Mouse (Mus musculus) forebrain, embryonic 15.5 days (tissue): ENCODE results near the gene Isoc2a. TPM values are rescaled to one million over a fixed set of nuclear protein-coding genes. Genes with fewer than 3 reads are reported as not detected.
"Not testable (repeated sequence)": the region's sequence is repeated elsewhere in the genome, so short reads cannot be mapped to it uniquely, and the experiment has no call there.

ENCODE experiments used
- ATAC-seq: fragments of 200-750 bp; cut with Nextera tagmentation; replicated peaks from 2 replicates; pipeline ENCODE4 v1.8.0; 2017; ENCODE audit warnings: mild to moderate bottlenecking, moderate TSS enrichment, moderate library complexity
- H3K27ac ChIP-seq: fragments of 300-500 bp; sonication (generic); replicated peaks from 2 replicates; pipeline ENCODE4 v1.5.1; 2015; ENCODE audit warnings: mild to moderate bottlenecking, inconsistent platforms
- H3K27me3 ChIP-seq: fragments of 300-500 bp; sonication (generic); 2 replicates; pipeline ENCODE4 v1.6.1; 2015; ENCODE audit warnings: inconsistent platforms
- H3K36me3 ChIP-seq: fragments of 300-500 bp; sonication (generic); 2 replicates; pipeline ENCODE4 v1.6.1; 2015; ENCODE audit warnings: mild to moderate bottlenecking, inconsistent platforms
- H3K4me1 ChIP-seq: fragments of 300-500 bp; sonication (generic); 2 replicates; pipeline ENCODE4 v1.6.1; 2015; ENCODE audit warnings: inconsistent platforms
- H3K4me2 ChIP-seq: fragments of 300-500 bp; sonication (generic); replicated peaks from 2 replicates; pipeline ENCODE4 v1.6.1; 2015; ENCODE audit warnings: mild to moderate bottlenecking, inconsistent platforms
- H3K4me3 ChIP-seq: fragments of 300-500 bp; sonication (generic); 2 replicates; pipeline ENCODE4 v1.5.1; 2015; ENCODE audit warnings: mild to moderate bottlenecking, inconsistent platforms
- H3K9ac ChIP-seq: fragments of 300-500 bp; sonication (generic); replicated peaks from 2 replicates; pipeline ENCODE4 v1.6.1; 2015; ENCODE audit warnings: mild to moderate bottlenecking, inconsistent platforms
- H3K9me3 ChIP-seq: fragments of 300-500 bp; sonication (generic); 2 replicates; pipeline ENCODE4 v1.6.1; 2016; ENCODE audit warnings: inconsistent platforms
- WGBS: fragments of 180-500 bp; shearing (Covaris S2); methylation state at CpG from one replicate; pipeline ENCODE4 v1.1.7; 2015; ENCODE audit warnings: mixed read lengths; 5-methylcytosine and 5-hydroxymethylcytosine counted together
- polyA plus RNA-seq: library from polyadenylated mRNA; unstranded; fragments of >200 nt; fragmentation: Nextera tagmentation; extraction: Ambion mirVana; gene quantifications from 2 replicates; pipeline ENCODE4 v1.2.1, GENCODE M21; 2015

The Isoc2a gene
- polyA plus RNA-seq, 1 experiment from 2014 or later = 0.76 TPM

GRCm38 (mm10) chr7:4850621-4851314 is 26.2 kb upstream of the Isoc2a start:
- Histone ChIP-seq H3K9ac (no peak overlapping the region), H3K9me3 (no peaks in the 10 kb centered on the region), H3K27ac (no peak overlapping the region), H3K27me3 (no peaks in the 10 kb centered on the region), H3K4me2 (no peak overlapping the region), H3K4me1 (no peaks in the 10 kb centered on the region), H3K4me3 (no peak overlapping the region), H3K36me3 (no peaks in the 10 kb centered on the region)
- ATAC-seq = no peak
- WGBS = 78% methylated on average over 11 of the region's 11 CpGs

- H3K4me1 ChIP-seq = no peaks in the 10 kb centered on the region
- H3K4me3 ChIP-seq = no peak overlapping the region
- H3K36me3 ChIP-seq = no peaks in the 10 kb centered on the region
- no peaks in the 10 kb centered on the region for H3K27me3 ChIP-seq
- H3K4me2 ChIP-seq = no peak overlapping the region
- H3K9ac ChIP-seq = no peak overlapping the region
- H3K27ac ChIP-seq = no peak overlapping the region
- no peaks in the 10 kb centered on the region for H3K9me3 ChIP-seq
- ATAC-seq = no peak
- 68% methylated on average over 8 of the region's 8 CpGs for WGBS
Observed at GRCm38 (mm10) chr7:4851315-4851688, 25.7 kb upstream of the Isoc2a start.

GRCm38 (mm10) chr7:4853613-4854012 is 23.3 kb upstream of the Isoc2a start:
- no peaks in the 10 kb centered on the region for H3K4me1 ChIP-seq
- H3K9ac ChIP-seq = no peak overlapping the region
- no peaks in the 10 kb centered on the region for H3K27me3 ChIP-seq
- H3K4me3 ChIP-seq = no peak overlapping the region
- no peaks in the 10 kb centered on the region for H3K9me3 ChIP-seq
- 86% methylated on average over 3 of the region's 3 CpGs for WGBS
- no peak for ATAC-seq
- H3K36me3 ChIP-seq = no peaks in the 10 kb centered on the region
- H3K27ac ChIP-seq = no peak overlapping the region
- H3K4me2 ChIP-seq = no peak overlapping the region

- Histone ChIP-seq H3K4me3 (no peak overlapping the region), H3K9me3 (no peaks in the 10 kb centered on the region), H3K4me1 (no peaks in the 10 kb centered on the region), H3K36me3 (no peaks in the 10 kb centered on the region), H3K27ac (no peak overlapping the region), H3K9ac (no peak overlapping the region), H3K27me3 (no peaks in the 10 kb centered on the region), H3K4me2 (no peak overlapping the region)
- no peak for ATAC-seq
- 91% methylated on average over 9 of the region's 9 CpGs for WGBS
Observed at GRCm38 (mm10) chr7:4856508-4856907, 20.4 kb upstream of the Isoc2a start.

GRCm38 (mm10) chr7:4857321-4857720 is 19.6 kb upstream of the Isoc2a start:
- no peak for ATAC-seq
- Histone ChIP-seq H3K27me3 (no peaks in the 10 kb centered on the region), H3K4me1 (no peaks in the 10 kb centered on the region), H3K4me2 (no peak overlapping the region), H3K9me3 (no peaks in the 10 kb centered on the region), H3K4me3 (no peak overlapping the region), H3K36me3 (no peaks in the 10 kb centered on the region), H3K27ac (no peak overlapping the region), H3K9ac (no peak overlapping the region)
- 65% methylated on average over 7 of the region's 7 CpGs for WGBS

- Histone ChIP-seq H3K27ac (no peak overlapping the region), H3K4me2 (no peak overlapping the region), H3K27me3 (no peaks in the 10 kb centered on the region), H3K36me3 (no peaks in the 10 kb centered on the region), H3K4me3 (no peak overlapping the region), H3K9ac (no peak overlapping the region), H3K9me3 (no peaks in the 10 kb centered on the region), H3K4me1 (no peaks in the 10 kb centered on the region)
- no peak for ATAC-seq
- 81% methylated on average over 12 of the region's 12 CpGs for WGBS
Observed at GRCm38 (mm10) chr7:4859418-4859978, 17.5 kb upstream of the Isoc2a start.

- not testable (repeated sequence) for H3K9me3 ChIP-seq, ATAC-seq, H3K4me1 ChIP-seq, H3K27ac ChIP-seq, H3K4me2 ChIP-seq, H3K9ac ChIP-seq, H3K27me3 ChIP-seq, H3K36me3 ChIP-seq, H3K4me3 ChIP-seq
- WGBS = 78% methylated on average over 3 of the region's 3 CpGs
Observed at GRCm38 (mm10) chr7:4860926-4861325, 16.0 kb upstream of the Isoc2a start.

GRCm38 (mm10) chr7:4863041-4863440 is 13.9 kb upstream of the Isoc2a start:
- peaks cover 15% of the 10 kb centered on the region for H3K4me1 ChIP-seq
- no peaks in the 10 kb centered on the region; the same call in 1 of the 2 replicates for H3K9me3 ChIP-seq
- H3K4me2 ChIP-seq = no peak overlapping the region
- no peak overlapping the region for H3K4me3 ChIP-seq
- no peak for ATAC-seq
- no peaks in the 10 kb centered on the region for H3K27me3 ChIP-seq
- H3K36me3 ChIP-seq = no peaks in the 10 kb centered on the region
- no peak overlapping the region for H3K9ac ChIP-seq
- no peak overlapping the region for H3K27ac ChIP-seq
- WGBS = 67% methylated on average over 1 of the region's 1 CpGs

- Histone ChIP-seq H3K9ac (no peak overlapping the region), H3K36me3 (no peaks in the 10 kb centered on the region), H3K4me1 (peaks cover 15% of the 10 kb centered on the region), H3K27me3 (no peaks in the 10 kb centered on the region), H3K9me3 (no peaks in the 10 kb centered on the region; the same call in 1 of the 2 replicates), H3K4me3 (no peak overlapping the region), H3K27ac (no peak overlapping the region), H3K4me2 (no peak overlapping the region)
- no peak for ATAC-seq
- 78% methylated on average over 7 of the region's 7 CpGs for WGBS
Observed at GRCm38 (mm10) chr7:4863541-4864080, 13.3 kb upstream of the Isoc2a start.

- H3K27ac ChIP-seq = no peak overlapping the region
- H3K9ac ChIP-seq = no peak overlapping the region
- H3K4me3 ChIP-seq = no peak overlapping the region
- H3K4me2 ChIP-seq = no peak overlapping the region
- H3K9me3 ChIP-seq = no peaks in the 10 kb centered on the region; the same call in 1 of the 2 replicates
- no peaks in the 10 kb centered on the region for H3K27me3 ChIP-seq
- peaks cover 15% of the 10 kb centered on the region for H3K4me1 ChIP-seq
- 86% methylated on average over 5 of the region's 5 CpGs for WGBS
- ATAC-seq = no peak
- H3K36me3 ChIP-seq = no peaks in the 10 kb centered on the region
Observed at GRCm38 (mm10) chr7:4864130-4864845, 12.7 kb upstream of the Isoc2a start.

GRCm38 (mm10) chr7:4865090-4865489 is 11.9 kb upstream of the Isoc2a start:
- H3K9me3 ChIP-seq = no peaks in the 10 kb centered on the region; the same call in 1 of the 2 replicates
- H3K27ac ChIP-seq = peak overlapping the region; percentile 69; the same call in 1 of the 2 replicates
- peaks cover 15% of the 10 kb centered on the region for H3K4me1 ChIP-seq
- H3K36me3 ChIP-seq = no peaks in the 10 kb centered on the region
- peak overlapping the region; percentile 68 for H3K4me2 ChIP-seq
- H3K27me3 ChIP-seq = no peaks in the 10 kb centered on the region
- WGBS = 60% methylated on average over 5 of the region's 5 CpGs
- no peak for ATAC-seq
- peak overlapping the region; percentile 59 for H3K4me3 ChIP-seq
- no peak overlapping the region for H3K9ac ChIP-seq
